Mouse (Mus musculus): Measurements from ENCODE around the gene 9430015G10Rik. TPM values are rescaled to one million over a fixed set of nuclear protein-coding genes. Genes with fewer than 3 reads are reported as not detected.

Gene 9430015G10Rik
- polyA plus RNA-seq, 1 experiment, result 38.4 TPM

DNA sequence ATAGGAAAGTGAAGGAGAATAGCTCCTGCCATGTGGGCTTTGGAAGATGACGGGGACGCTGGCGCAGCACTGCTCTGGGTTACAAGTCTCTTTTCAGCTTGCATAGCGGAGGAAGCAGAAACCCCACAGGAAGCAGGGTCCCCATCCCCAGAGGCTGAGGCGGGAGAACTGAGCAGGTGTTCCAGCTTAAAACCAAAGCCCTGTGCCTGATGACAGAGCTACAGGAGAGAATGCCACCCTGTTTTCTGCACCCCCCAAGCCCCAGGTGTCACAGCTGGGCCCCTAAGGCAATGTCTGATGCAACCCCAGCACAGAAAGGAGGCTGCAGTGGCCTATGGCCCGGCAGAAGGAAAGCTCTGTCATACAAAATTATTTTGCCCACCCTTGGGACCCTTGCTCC lies 39.5 kb upstream of the 9430015G10Rik start:
- Histone ChIP-seq H3K27ac (ENCODE audit: insufficient read depth, low read length) (0 out of 2 replicates have a peak overlapping the region, but pooled peaks have one; percentile 12), H3K4me3 (ENCODE audit: extremely low read depth, insufficient read depth, insufficient read length) (no peak overlapping the region), H3K4me1 (ENCODE audit: control insufficient read depth, insufficient read depth, insufficient read length) (peaks cover 24% of the 10 kb centered on the region; the same call in 1 of the 2 replicates), H3K36me3 (ENCODE audit: control insufficient read depth, insufficient read depth, low read length) (no peaks in the 10 kb centered on the region), H3K27me3 (ENCODE audit: control insufficient read depth, insufficient read depth, low read length) (no peaks in the 10 kb centered on the region)
- WGBS, result 11% methylated on average over 6 of the region's 6 CpGs
- DNase-seq (ENCODE audit: low read depth in 1 of 2, low spot score in 2 of 2), result peak in 1 of 2 experiments; percentile 25
- TF ChIP-seq CTCF (IDR thresholded peaks at IDR 0.05; ENCODE audit: extremely low read depth, insufficient read depth, insufficient read length, insufficient replicate concordance) (no peak), POLR2A (IDR thresholded peaks at IDR 0.05; ENCODE audit: low read depth, low read length) (no peak)

DNA sequence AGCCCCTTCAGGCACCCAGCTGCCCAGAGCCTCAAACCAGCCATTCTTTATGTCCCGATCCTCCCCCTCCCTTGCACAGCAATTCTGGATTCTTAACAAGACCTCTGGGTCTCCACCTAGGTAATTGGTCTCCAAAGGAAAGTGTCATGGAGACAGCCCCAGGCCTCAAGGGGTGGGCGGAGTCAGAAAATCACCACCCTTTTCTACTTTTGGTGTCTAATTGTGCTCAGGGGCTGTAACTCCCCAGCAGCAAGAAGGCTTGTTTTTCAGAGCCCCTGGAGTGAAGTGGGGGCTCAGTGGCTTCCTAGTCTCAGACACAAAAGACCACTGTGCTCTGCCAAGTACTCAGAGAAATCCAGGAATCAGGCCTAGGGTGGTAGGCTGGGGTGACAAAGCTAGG lies 39.1 kb upstream of the 9430015G10Rik start:
- Histone ChIP-seq H3K4me1 (ENCODE audit: control insufficient read depth, insufficient read depth, insufficient read length) (peaks cover 24% of the 10 kb centered on the region; the same call in 1 of the 2 replicates), H3K36me3 (ENCODE audit: control insufficient read depth, insufficient read depth, low read length) (no peaks in the 10 kb centered on the region), H3K4me3 (ENCODE audit: extremely low read depth, insufficient read depth, insufficient read length) (no peak overlapping the region), H3K27me3 (ENCODE audit: control insufficient read depth, insufficient read depth, low read length) (no peaks in the 10 kb centered on the region), H3K27ac (ENCODE audit: insufficient read depth, low read length) (0 out of 2 replicates have a peak overlapping the region, but pooled peaks have one; percentile 12)
- TF ChIP-seq POLR2A (IDR thresholded peaks at IDR 0.05; ENCODE audit: low read depth, low read length), result no peak
- TF ChIP-seq CTCF (IDR thresholded peaks at IDR 0.05; ENCODE audit: extremely low read depth, insufficient read depth, insufficient read length, insufficient replicate concordance), result no peak
- no peak for DNase-seq (ENCODE audit: low read depth in 1 of 2, low spot score in 2 of 2)
- 50% methylated on average over 2 of the region's 2 CpGs for WGBS

DNA sequence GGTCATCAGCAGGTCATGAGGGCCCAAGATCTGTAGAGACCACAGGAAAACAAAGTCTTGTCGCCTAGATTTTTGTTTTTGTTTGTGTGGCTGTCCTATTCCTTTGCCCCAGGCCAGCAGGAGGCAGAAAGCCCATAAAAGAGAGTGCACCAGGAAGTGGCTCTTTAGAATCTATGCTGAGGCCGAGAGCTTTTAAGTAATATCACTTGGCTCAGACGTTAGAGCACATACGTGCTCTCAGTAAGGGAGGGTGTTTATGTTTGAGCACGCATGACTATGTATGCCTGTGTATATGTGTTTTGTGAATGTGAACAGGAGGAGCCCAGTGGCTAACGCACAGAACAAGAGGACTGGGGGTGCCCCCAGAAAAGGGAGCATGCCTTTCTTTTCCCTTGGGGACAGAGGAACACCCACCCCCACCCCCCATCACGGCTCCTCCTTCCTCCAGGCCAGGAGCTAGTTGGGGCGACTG lies 32.8 kb upstream of the 9430015G10Rik start:
- peak in 1 of 2 experiments; percentile 35 for DNase-seq (ENCODE audit: low read depth in 1 of 2, low spot score in 2 of 2)
- TF ChIP-seq POLR2A (IDR thresholded peaks at IDR 0.05; ENCODE audit: low read depth, low read length) (peak; percentile 42; the same call in 1 of the 2 replicates), CTCF (IDR thresholded peaks at IDR 0.05; ENCODE audit: extremely low read depth, insufficient read depth, insufficient read length, insufficient replicate concordance) (no peak)
- Histone ChIP-seq H3K36me3 (ENCODE audit: control insufficient read depth, insufficient read depth, low read length) (no peaks in the 10 kb centered on the region), H3K4me3 (ENCODE audit: extremely low read depth, insufficient read depth, insufficient read length) (peak overlapping the region; percentile 63), H3K4me1 (ENCODE audit: control insufficient read depth, insufficient read depth, insufficient read length) (peaks cover 5% of the 10 kb centered on the region), H3K27me3 (ENCODE audit: control insufficient read depth, insufficient read depth, low read length) (no peaks in the 10 kb centered on the region), H3K27ac (ENCODE audit: insufficient read depth, low read length) (peak overlapping the region; percentile 65)
- WGBS, result 3% methylated on average over 8 of the region's 8 CpGs

DNA sequence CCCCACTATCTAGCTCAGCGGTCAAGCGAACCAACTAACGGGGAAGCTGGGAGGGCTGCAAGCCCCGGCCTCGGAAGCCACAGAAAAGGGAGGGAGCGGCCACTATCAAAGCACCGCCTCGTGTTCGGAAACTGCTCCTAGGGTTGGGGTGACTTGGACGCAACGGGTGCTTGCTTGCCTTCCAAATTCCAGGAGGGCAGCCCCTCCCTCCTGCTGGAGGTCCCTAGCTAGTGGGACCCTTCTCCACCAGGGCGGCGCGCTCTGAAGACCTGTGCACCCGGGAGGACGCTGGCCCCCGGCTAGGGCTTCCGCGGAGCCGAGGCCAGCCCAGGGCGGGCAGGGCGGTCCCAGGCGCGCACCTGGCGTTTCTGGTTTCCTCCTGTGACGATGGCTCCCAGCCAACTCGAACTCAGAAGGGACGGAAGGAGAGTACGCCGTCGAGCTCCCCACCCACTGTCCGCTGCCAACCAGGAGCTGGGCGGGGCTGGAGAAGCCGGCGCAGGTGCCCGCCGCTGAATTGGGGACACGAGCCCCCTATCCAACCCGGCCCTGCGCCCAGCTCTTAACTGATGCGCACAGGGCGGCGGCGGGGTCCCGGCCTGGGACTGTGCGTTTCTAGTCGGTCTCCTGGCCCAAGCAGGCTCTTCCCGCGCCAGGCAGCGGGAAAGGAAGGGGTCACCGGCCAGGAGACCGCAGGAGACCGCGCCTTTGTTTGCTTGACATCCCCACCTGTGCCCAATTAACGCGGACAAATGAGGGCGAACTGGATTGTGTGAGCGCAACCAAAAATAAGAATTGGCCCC lies 32.1 kb upstream of the 9430015G10Rik start:
- peaks cover 5% of the 10 kb centered on the region for H3K4me1 ChIP-seq (ENCODE audit: control insufficient read depth, insufficient read depth, insufficient read length)
- H3K27ac ChIP-seq (ENCODE audit: insufficient read depth, low read length), result peak overlapping the region; percentile 65
- TF ChIP-seq CTCF (IDR thresholded peaks at IDR 0.05; ENCODE audit: extremely low read depth, insufficient read depth, insufficient read length, insufficient replicate concordance), result no peak
- TF ChIP-seq POLR2A (IDR thresholded peaks at IDR 0.05; ENCODE audit: low read depth, low read length), result peak; percentile 38
- peak; percentile 38 to 56 for DNase-seq (ENCODE audit: low read depth in 1 of 2, low spot score in 2 of 2)
- H3K36me3 ChIP-seq (ENCODE audit: control insufficient read depth, insufficient read depth, low read length), result no peaks in the 10 kb centered on the region
- H3K4me3 ChIP-seq (ENCODE audit: extremely low read depth, insufficient read depth, insufficient read length), result peak overlapping the region; percentile 63
- WGBS, result 2% methylated on average over 58 of the region's 58 CpGs
- no peaks in the 10 kb centered on the region for H3K27me3 ChIP-seq (ENCODE audit: control insufficient read depth, insufficient read depth, low read length)

DNA sequence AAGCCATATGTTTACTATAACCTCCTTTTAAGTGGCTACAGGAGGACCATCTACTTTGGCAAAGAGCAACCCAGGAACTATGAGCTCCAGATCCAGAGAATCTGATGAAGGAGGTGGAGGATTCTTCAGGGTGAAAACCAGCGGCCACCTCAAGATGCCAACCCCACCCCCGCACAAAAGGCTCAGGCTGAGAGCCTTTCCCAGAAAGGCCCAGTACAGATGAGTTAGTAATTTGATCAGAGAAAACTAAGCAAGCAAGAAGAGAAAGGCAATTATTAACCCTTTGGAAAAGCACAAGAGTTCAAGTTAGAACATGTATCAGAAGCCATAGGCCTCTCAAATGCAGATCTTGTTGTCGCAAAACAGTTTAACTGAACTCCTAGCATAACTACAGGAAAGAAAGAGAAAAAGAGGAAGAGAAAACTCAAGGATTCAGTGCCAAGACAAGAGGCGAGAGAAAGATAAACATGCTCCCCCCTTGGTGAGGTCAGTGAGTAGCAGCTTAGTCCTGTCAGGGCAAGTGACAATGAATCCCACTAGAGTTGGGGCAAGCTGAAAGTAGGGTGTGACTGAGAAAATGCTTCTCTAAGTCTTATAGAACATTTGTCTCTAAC lies 27.1 kb upstream of the 9430015G10Rik start:
- Histone ChIP-seq H3K4me3 (ENCODE audit: extremely low read depth, insufficient read depth, insufficient read length) (no peak overlapping the region), H3K27ac (ENCODE audit: insufficient read depth, low read length) (no peak overlapping the region), H3K27me3 (ENCODE audit: control insufficient read depth, insufficient read depth, low read length) (no peaks in the 10 kb centered on the region), H3K4me1 (ENCODE audit: control insufficient read depth, insufficient read depth, insufficient read length) (peaks cover 9% of the 10 kb centered on the region), H3K36me3 (ENCODE audit: control insufficient read depth, insufficient read depth, low read length) (no peaks in the 10 kb centered on the region)
- TF ChIP-seq POLR2A (IDR thresholded peaks at IDR 0.05; ENCODE audit: low read depth, low read length) (no peak), CTCF (IDR thresholded peaks at IDR 0.05; ENCODE audit: extremely low read depth, insufficient read depth, insufficient read length, insufficient replicate concordance) (no peak)
- no peak for DNase-seq (ENCODE audit: low read depth in 1 of 2, low spot score in 2 of 2)
- 68% methylated on average over 4 of the region's 4 CpGs for whole genome bisulfite sequencing

DNA sequence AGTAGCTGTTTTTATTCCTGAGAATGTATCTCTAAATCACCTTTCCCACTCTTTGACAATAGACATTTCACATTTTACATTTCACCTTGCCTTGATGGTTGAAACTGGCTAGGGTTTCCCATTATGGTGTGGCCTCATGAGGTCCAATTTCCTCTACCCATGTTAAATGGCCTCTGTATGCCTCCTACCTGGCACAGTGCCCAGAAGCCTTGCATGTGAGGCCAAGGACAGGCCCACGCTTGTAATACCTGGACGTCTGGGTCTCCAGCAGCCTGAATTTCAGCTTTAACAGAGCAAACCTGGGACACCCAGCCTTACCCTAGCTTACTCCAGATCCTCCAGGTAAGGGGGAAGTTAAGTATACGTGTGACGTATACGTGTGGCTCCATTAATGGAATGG lies 26.4 kb upstream of the 9430015G10Rik start:
- TF ChIP-seq POLR2A (IDR thresholded peaks at IDR 0.05; ENCODE audit: low read depth, low read length) (no peak), CTCF (IDR thresholded peaks at IDR 0.05; ENCODE audit: extremely low read depth, insufficient read depth, insufficient read length, insufficient replicate concordance) (no peak)
- WGBS, result 81% methylated on average over 5 of the region's 5 CpGs
- H3K36me3 ChIP-seq (ENCODE audit: control insufficient read depth, insufficient read depth, low read length), result no peaks in the 10 kb centered on the region

More for the DNA sequence above, 26.4 kb upstream of the 9430015G10Rik start:
- H3K27ac ChIP-seq (ENCODE audit: insufficient read depth, low read length), result no peak overlapping the region
- no peaks in the 10 kb centered on the region for H3K27me3 ChIP-seq (ENCODE audit: control insufficient read depth, insufficient read depth, low read length)
- no peak for DNase-seq (ENCODE audit: low read depth in 1 of 2, low spot score in 2 of 2)
- peaks cover 6% of the 10 kb centered on the region; the same call in 1 of the 2 replicates for H3K4me1 ChIP-seq (ENCODE audit: control insufficient read depth, insufficient read depth, insufficient read length)
- no peak overlapping the region for H3K4me3 ChIP-seq (ENCODE audit: extremely low read depth, insufficient read depth, insufficient read length)

All from spleen, adult 2 months (tissue).